Mouse (Mus musculus): ENCODE results near the gene Hdac5.

GRCm38 (mm10) chr11:102186235-102186634 is 43.7 kb downstream of the Hdac5 start:
- TF ChIP-seq MYB (IDR thresholded peaks at IDR 0.05; ENCODE audit: low read depth, low read length) (no peak), MAX (IDR thresholded peaks at IDR 0.05; ENCODE audit: low read length) (no peak), GATA1 (IDR thresholded peaks at IDR 0.05; ENCODE audit: low read depth, low read length) (no peak), POLR2A (IDR thresholded peaks at IDR 0.05; ENCODE audit: control insufficient read depth in 1 of 2, insufficient read depth in 1 of 2, low read depth in 1 of 2, low read length in 2 of 2, poor library complexity in 1 of 2) (no peak), ZNF384 (IDR thresholded peaks at IDR 0.05; ENCODE audit: low read depth, low read length) (no peak), USF1 (IDR thresholded peaks at IDR 0.05; ENCODE audit: low read depth, low read length) (no peak), MXI1 (IDR thresholded peaks at IDR 0.05; ENCODE audit: low read depth, low read length) (no peak)
